Mouse (Mus musculus) liver, adult 2 months (tissue): ENCODE results near the gene Tgm2.

Experiments
- CTCF ChIP-seq: fragments of 200-500 bp; IDR thresholded peaks from 2 replicates; pipeline ENCODE4 v1.5.1; 2011; ENCODE audit warnings: low read depth, low read length, control low read depth
- POLR2A ChIP-seq: fragments of 200-500 bp; IDR thresholded peaks from 2 replicates; pipeline ENCODE4 v1.6.1; 2011; ENCODE audit warnings: low read length, control low read depth; ENCODE audit not compliant: insufficient read depth; ENCODE audit errors: extremely low read depth

DNA sequence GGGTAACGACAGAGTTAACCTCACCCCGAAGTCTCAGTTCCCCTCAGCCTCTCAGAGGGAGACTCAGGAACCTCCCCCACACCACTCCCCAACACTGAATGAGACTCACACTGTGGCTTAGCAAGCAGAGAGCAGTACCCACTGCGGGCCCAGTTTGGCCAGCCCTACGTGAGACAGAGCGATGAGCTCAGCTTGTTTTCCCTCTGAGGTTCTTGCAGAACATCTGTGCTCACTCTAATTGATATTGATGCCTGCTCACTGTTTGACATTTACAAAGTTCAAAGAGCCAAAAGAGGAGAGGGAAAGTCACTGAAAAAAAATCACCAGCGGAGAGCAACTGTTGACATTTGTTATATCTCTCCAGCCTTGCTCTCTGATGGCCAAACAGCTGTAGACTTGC is 15.5 kb upstream of the Tgm2 start:
- no peak for TF ChIP-seq CTCF
- no peak for TF ChIP-seq POLR2A
